Mouse (Mus musculus): ENCODE measurements around the gene Dcun1d3. TPM values are rescaled to one million over a fixed set of nuclear protein-coding genes. Genes with fewer than 3 reads are reported as not detected.

Gene Dcun1d3
- total and polyA plus RNA-seq, 3 experiments = 3.2 to 5.2 (median 4.2) TPM

GRCm38 (mm10) chr7:119892742-119893141, 3.4 kb downstream of the Dcun1d3 start:
- peaks cover 0 to 15% of the 10 kb centered on the region in 2 experiments; a peak in 2 of 4 replicates for H3K4me1 ChIP-seq (ENCODE audit: control insufficient read depth in 1 of 2, insufficient read depth in 2 of 2)
- no peak overlapping the region for H3K4me2 ChIP-seq (ENCODE audit: insufficient read depth, low read depth, poor library complexity, severe bottlenecking)
- in situ Hi-C loops (cut with MboI; ENCODE audit: low pct_ligation_motif_present, low pct_unique_long_range_greater_than_20kb, low sequenced_read_pairs) = no loop called here
- dilution Hi-C loops (cut with MboI; ENCODE audit: extremely low pct_ligation_motif_present, extremely low pct_unique_long_range_greater_than_20kb, low sequenced_read_pairs) = no loop called here
- no peak overlapping the region for H3K9ac ChIP-seq (ENCODE audit: insufficient read depth, low read depth)
- H3K36me3 ChIP-seq (replicated peaks in 1 of 2; ENCODE audit: control insufficient read depth in 1 of 2, insufficient read depth in 1 of 2, low read length in 1 of 2) = peaks cover 0 to 6% of the 10 kb centered on the region in 2 experiments
- H3K9me3 ChIP-seq (replicated peaks; ENCODE audit: low read length) = no peaks in the 10 kb centered on the region
- H3K27me3 ChIP-seq (replicated peaks) = no peaks in the 10 kb centered on the region
- H3K79me2 ChIP-seq (replicated peaks; ENCODE audit: control insufficient read depth, extremely low read depth, insufficient read depth, poor library complexity, severe bottlenecking) = no peaks in the 10 kb centered on the region; the same call in 1 of the 2 replicates
- no peak for TF ChIP-seq UBTF (IDR thresholded peaks at IDR 0.05; ENCODE audit: low read depth, low read length)
- no peak for TF ChIP-seq EP300 (IDR thresholded peaks at IDR 0.05; ENCODE audit: low read length)
- no peak for TF ChIP-seq ZC3H11A (IDR thresholded peaks at IDR 0.05; ENCODE audit: low read depth, low read length)
- no peak for TF ChIP-seq TCF12 (IDR thresholded peaks at IDR 0.05; ENCODE audit: low read depth, low read length)
- TF ChIP-seq ZNF384 (IDR thresholded peaks at IDR 0.05; ENCODE audit: low read depth, low read length) = peak; percentile 18; the same call in 1 of the 2 replicates
- DNase-seq (ENCODE audit: extremely low read depth) = no peak
- no peak overlapping the region for H3K4me3 ChIP-seq (replicated peaks in 1 of 3; ENCODE audit: low read depth in 2 of 3, low read length in 2 of 3, poor library complexity in 1 of 3)
- H3K27ac ChIP-seq (ENCODE audit: insufficient read depth, low read depth) = no peak overlapping the region

- dilution Hi-C loops (cut with MboI; ENCODE audit: extremely low pct_ligation_motif_present, extremely low pct_unique_long_range_greater_than_20kb, low sequenced_read_pairs) = no loop called here
Observed at GRCm38 (mm10) chr7:119892198-119892597, 3.9 kb downstream of the Dcun1d3 start.

GRCm38 (mm10) chr7:119887887-119888286, 8.2 kb downstream of the Dcun1d3 start:
- H3K27me3 ChIP-seq (replicated peaks) = no peaks in the 10 kb centered on the region
- no peak for DNase-seq (ENCODE audit: extremely low read depth)
- in situ Hi-C loops (cut with MboI; ENCODE audit: low pct_ligation_motif_present, low pct_unique_long_range_greater_than_20kb, low sequenced_read_pairs) = no loop called here
- H3K27ac ChIP-seq (ENCODE audit: insufficient read depth, low read depth) = no peak overlapping the region
- H3K9ac ChIP-seq (ENCODE audit: insufficient read depth, low read depth) = no peak overlapping the region
- dilution Hi-C loops (cut with MboI; ENCODE audit: extremely low pct_ligation_motif_present, extremely low pct_unique_long_range_greater_than_20kb, low sequenced_read_pairs) = no loop called here
- no peak for TF ChIP-seq ZNF384 (IDR thresholded peaks at IDR 0.05; ENCODE audit: low read depth, low read length)
- TF ChIP-seq USF2 (conservative IDR thresholded peaks at IDR 0.05; ENCODE audit: low read depth, low read length) = no peak
- TF ChIP-seq PAX5 (IDR thresholded peaks at IDR 0.05; ENCODE audit: low read length) = no peak
- TF ChIP-seq ZC3H11A (IDR thresholded peaks at IDR 0.05; ENCODE audit: low read depth, low read length) = no peak
- no peak for TF ChIP-seq TCF12 (IDR thresholded peaks at IDR 0.05; ENCODE audit: low read depth, low read length)
- TF ChIP-seq JUND (conservative IDR thresholded peaks at IDR 0.05; ENCODE audit: low read depth, low read length) = no peak
- no peak for TF ChIP-seq ETS1 (conservative IDR thresholded peaks at IDR 0.05; ENCODE audit: low read depth, low read length)
- no peak for TF ChIP-seq CHD2 (IDR thresholded peaks at IDR 0.05; ENCODE audit: low read length)
- no peak for TF ChIP-seq NRF1 (IDR thresholded peaks at IDR 0.05; ENCODE audit: low read depth, low read length)
- no peak for TF ChIP-seq POLR2A (IDR thresholded peaks at IDR 0.05; ENCODE audit: low read depth, low read length)
- TF ChIP-seq MAZ (IDR thresholded peaks at IDR 0.05; ENCODE audit: low read depth, low read length) = no peak
- TF ChIP-seq UBTF (IDR thresholded peaks at IDR 0.05; ENCODE audit: low read depth, low read length) = no peak
- no peak for TF ChIP-seq SMC3 (IDR thresholded peaks at IDR 0.05; ENCODE audit: low read depth, low read length)
- no peak for TF ChIP-seq ELF1 (IDR thresholded peaks at IDR 0.05; ENCODE audit: low read depth, low read length)
- H3K79me2 ChIP-seq (replicated peaks; ENCODE audit: control insufficient read depth, extremely low read depth, insufficient read depth, poor library complexity, severe bottlenecking) = no peaks in the 10 kb centered on the region
- H3K4me3 ChIP-seq (replicated peaks in 1 of 3; ENCODE audit: low read depth in 2 of 3, low read length in 2 of 3, poor library complexity in 1 of 3) = no peak overlapping the region
- H3K4me2 ChIP-seq (ENCODE audit: insufficient read depth, low read depth, poor library complexity, severe bottlenecking) = no peak overlapping the region
- no peaks in the 10 kb centered on the region for H3K4me1 ChIP-seq (ENCODE audit: control insufficient read depth in 1 of 2, insufficient read depth in 2 of 2)
- peaks cover 0 to 4% of the 10 kb centered on the region in 2 experiments for H3K36me3 ChIP-seq (replicated peaks in 1 of 2; ENCODE audit: control insufficient read depth in 1 of 2, insufficient read depth in 1 of 2, low read length in 1 of 2)
- no peaks in the 10 kb centered on the region for H3K9me3 ChIP-seq (replicated peaks; ENCODE audit: low read length)

More at GRCm38 (mm10) chr7:119892198-119892597, 3.9 kb downstream of the Dcun1d3 start:
- Histone ChIP-seq H3K4me2 (ENCODE audit: insufficient read depth, low read depth, poor library complexity, severe bottlenecking) (no peak overlapping the region), H3K79me2 (replicated peaks; ENCODE audit: control insufficient read depth, extremely low read depth, insufficient read depth, poor library complexity, severe bottlenecking) (no peaks in the 10 kb centered on the region; the same call in 1 of the 2 replicates), H3K9me3 (replicated peaks; ENCODE audit: low read length) (no peaks in the 10 kb centered on the region), H3K27ac (ENCODE audit: insufficient read depth, low read depth) (no peak overlapping the region), H3K27me3 (replicated peaks) (no peaks in the 10 kb centered on the region), H3K4me3 (replicated peaks in 1 of 3; ENCODE audit: low read depth in 2 of 3, low read length in 2 of 3, poor library complexity in 1 of 3) (no peak overlapping the region), H3K9ac (ENCODE audit: insufficient read depth, low read depth) (no peak overlapping the region), H3K4me1 (ENCODE audit: control insufficient read depth in 1 of 2, insufficient read depth in 2 of 2) (peaks cover 0 to 13% of the 10 kb centered on the region in 2 experiments; a peak in 2 of 4 replicates), H3K36me3 (replicated peaks in 1 of 2; ENCODE audit: control insufficient read depth in 1 of 2, insufficient read depth in 1 of 2, low read length in 1 of 2) (peaks cover 0 to 2% of the 10 kb centered on the region in 2 experiments)
- TF ChIP-seq NELFE (IDR thresholded peaks at IDR 0.05; ENCODE audit: low read depth, low read length) = no peak
- TF ChIP-seq HCFC1 (IDR thresholded peaks at IDR 0.05; ENCODE audit: low read depth, low read length) = no peak
- TF ChIP-seq ZKSCAN1 (IDR thresholded peaks at IDR 0.05; ENCODE audit: borderline replicate concordance, low read depth, low read length) = no peak
- TF ChIP-seq POLR2AphosphoS2 (IDR thresholded peaks at IDR 0.05; ENCODE audit: low read depth, low read length) = no peak
- TF ChIP-seq PAX5 (IDR thresholded peaks at IDR 0.05; ENCODE audit: low read length) = no peak
- no peak for TF ChIP-seq POLR2A (IDR thresholded peaks at IDR 0.05; ENCODE audit: low read depth, low read length)
- no peak for TF ChIP-seq MEF2A (IDR thresholded peaks at IDR 0.05; ENCODE audit: borderline replicate concordance, low read depth, low read length)
- TF ChIP-seq NRF1 (IDR thresholded peaks at IDR 0.05; ENCODE audit: low read depth, low read length) = no peak
- no peak for TF ChIP-seq UBTF (IDR thresholded peaks at IDR 0.05; ENCODE audit: low read depth, low read length)
- TF ChIP-seq USF2 (conservative IDR thresholded peaks at IDR 0.05; ENCODE audit: low read depth, low read length) = no peak
- no peak for TF ChIP-seq SMC3 (IDR thresholded peaks at IDR 0.05; ENCODE audit: low read depth, low read length)
- TF ChIP-seq MXI1 (IDR thresholded peaks at IDR 0.05; ENCODE audit: low read depth, low read length) = no peak
- TF ChIP-seq MYC (IDR thresholded peaks at IDR 0.05; ENCODE audit: low read depth, low read length) = no peak
- TF ChIP-seq TBP (conservative IDR thresholded peaks at IDR 0.05; ENCODE audit: low read depth, low read length) = no peak
- in situ Hi-C loops (cut with MboI; ENCODE audit: low pct_ligation_motif_present, low pct_unique_long_range_greater_than_20kb, low sequenced_read_pairs) = no loop called here
- no peak for DNase-seq (ENCODE audit: extremely low read depth)
